Mouse (Mus musculus): ENCODE results near the gene Sectm1a. TPM values are rescaled to one million over a fixed set of nuclear protein-coding genes. Genes with fewer than 3 reads are reported as not detected.

The Sectm1a gene
- total and polyA plus RNA-seq, 2 experiments, result 0.55 to 0.76 TPM

GRCm38 (mm10) chr11:121041212-121041611 is 39.8 kb downstream of the Sectm1a start:
- WGBS, result 4% methylated on average over 4 of the region's 4 CpGs
- H3K27me3 ChIP-seq (ENCODE audit: control insufficient read depth, insufficient read depth, low read length), result no peaks in the 10 kb centered on the region
- no peak overlapping the region for H3K4me3 ChIP-seq (ENCODE audit: insufficient read depth, low read depth, low read length)
- peak; percentile 86 for TF ChIP-seq CTCF (IDR thresholded peaks at IDR 0.05; ENCODE audit: low read depth, low read length)
- no peak for TF ChIP-seq POLR2A (IDR thresholded peaks at IDR 0.05; ENCODE audit: extremely low read depth, insufficient read depth, low read length)
- peak; percentile 56 for DNase-seq (ENCODE audit: extremely low read depth, low read depth, low spot score)
- no peaks in the 10 kb centered on the region for H3K4me1 ChIP-seq (ENCODE audit: control insufficient read depth, insufficient read depth, low read length)
- no peak overlapping the region for H3K27ac ChIP-seq (replicated peaks; ENCODE audit: insufficient read depth, low read depth, low read length)
- no peaks in the 10 kb centered on the region for H3K79me2 ChIP-seq (ENCODE audit: control insufficient read depth, insufficient read depth, low read length)
- no peak overlapping the region for H3K9ac ChIP-seq (ENCODE audit: low read depth, low read length)
- no peaks in the 10 kb centered on the region for H3K36me3 ChIP-seq (ENCODE audit: control insufficient read depth, insufficient read depth, low read length)

DNA sequence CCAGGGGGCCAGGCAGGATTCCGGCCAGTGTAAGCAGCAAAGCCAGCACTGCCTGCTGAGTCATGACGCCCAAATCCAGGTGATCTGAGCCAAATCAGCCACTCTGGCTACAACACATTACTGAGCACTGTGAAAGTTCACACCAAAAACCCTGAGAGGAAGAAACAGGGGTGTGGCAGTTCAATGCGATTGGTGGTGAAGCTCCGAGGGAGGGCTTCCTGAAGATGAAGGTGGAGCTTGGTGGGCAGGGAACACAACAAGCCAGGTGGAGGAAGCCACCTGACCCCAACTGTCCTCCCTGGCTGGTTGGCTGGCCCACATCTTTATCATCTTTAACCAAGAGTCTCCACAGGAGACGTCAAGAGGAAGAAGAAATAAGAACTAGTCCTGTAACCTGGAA is 41.7 kb downstream of the Sectm1a start, which contains the start of gene Cd7:
Gene Cd7, minus strand, starts transcription at position 117 of the 400 bp plus-strand sequence.
- Histone ChIP-seq H3K9ac (ENCODE audit: low read depth, low read length) (no peak within 1 kb of the TSS), H3K36me3 (ENCODE audit: control insufficient read depth, insufficient read depth, low read length) (no peaks in the 10 kb centered on the region), H3K4me3 (ENCODE audit: insufficient read depth, low read depth, low read length) (no peak within 1 kb of the TSS), H3K79me2 (ENCODE audit: control insufficient read depth, insufficient read depth, low read length) (no peaks in the 10 kb centered on the region), H3K4me1 (ENCODE audit: control insufficient read depth, insufficient read depth, low read length) (no peaks in the 10 kb centered on the region), H3K27me3 (ENCODE audit: control insufficient read depth, insufficient read depth, low read length) (no peaks in the 10 kb centered on the region), H3K27ac (replicated peaks; ENCODE audit: insufficient read depth, low read depth, low read length) (no peak within 1 kb of the TSS)
- DNase-seq (ENCODE audit: extremely low read depth, low read depth, low spot score), result no peak
- 71% methylated on average over 5 of the region's 5 CpGs for WGBS
- TF ChIP-seq POLR2A (IDR thresholded peaks at IDR 0.05; ENCODE audit: extremely low read depth, insufficient read depth, low read length), result no peak
- TF ChIP-seq CTCF (IDR thresholded peaks at IDR 0.05; ENCODE audit: low read depth, low read length), result no peak

DNA sequence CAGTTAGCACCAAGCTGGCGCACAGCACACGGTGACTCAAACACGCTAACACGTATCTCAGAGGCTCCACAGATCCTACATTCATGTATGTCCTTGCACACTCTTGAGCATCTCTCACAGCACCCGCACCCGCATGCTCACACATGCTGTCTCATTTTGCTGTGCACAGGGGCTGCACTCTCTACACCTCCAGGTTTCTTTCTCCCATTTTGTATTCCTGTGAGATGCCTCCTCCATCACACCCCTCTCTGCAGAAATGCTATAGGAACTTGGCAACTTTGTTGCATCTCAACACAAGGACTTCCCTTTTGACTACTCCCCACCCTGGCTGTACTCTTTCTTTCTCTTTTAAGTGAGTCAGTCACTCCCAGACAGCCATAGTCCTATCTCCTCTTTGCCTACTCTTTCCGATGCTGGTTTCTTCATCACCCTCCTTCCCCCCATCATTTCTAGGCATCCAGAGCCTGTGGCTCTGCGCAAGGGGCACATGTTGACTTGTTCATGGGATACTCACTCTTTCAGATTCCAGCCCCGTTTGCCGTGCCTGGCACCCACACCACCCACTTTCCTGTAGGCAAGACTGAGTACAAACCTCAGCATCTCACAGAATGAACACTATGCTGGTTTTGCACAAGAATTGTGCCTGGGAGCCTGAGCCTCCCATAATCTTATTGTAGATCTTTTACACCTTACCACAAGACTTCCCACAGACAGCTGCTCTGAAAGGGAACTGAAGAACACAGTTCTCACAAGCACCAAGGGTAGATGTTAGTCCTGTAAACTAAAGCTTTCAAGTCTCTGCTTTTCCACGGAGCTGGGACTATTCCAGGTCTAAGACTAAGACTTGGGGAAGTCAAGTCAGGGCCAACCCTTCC is 42.4 kb downstream of the Sectm1a start:
- 86% methylated on average over 11 of the region's 11 CpGs for WGBS
- DNase-seq (ENCODE audit: extremely low read depth, low read depth, low spot score), result no peak
- no peak for TF ChIP-seq CTCF (IDR thresholded peaks at IDR 0.05; ENCODE audit: low read depth, low read length)
- no peak for TF ChIP-seq POLR2A (IDR thresholded peaks at IDR 0.05; ENCODE audit: extremely low read depth, insufficient read depth, low read length)
- Histone ChIP-seq H3K36me3 (ENCODE audit: control insufficient read depth, insufficient read depth, low read length) (no peaks in the 10 kb centered on the region), H3K4me1 (ENCODE audit: control insufficient read depth, insufficient read depth, low read length) (no peaks in the 10 kb centered on the region), H3K79me2 (ENCODE audit: control insufficient read depth, insufficient read depth, low read length) (no peaks in the 10 kb centered on the region), H3K4me3 (ENCODE audit: insufficient read depth, low read depth, low read length) (no peak overlapping the region), H3K27ac (replicated peaks; ENCODE audit: insufficient read depth, low read depth, low read length) (no peak overlapping the region), H3K27me3 (ENCODE audit: control insufficient read depth, insufficient read depth, low read length) (no peaks in the 10 kb centered on the region), H3K9ac (ENCODE audit: low read depth, low read length) (no peak overlapping the region)

DNA sequence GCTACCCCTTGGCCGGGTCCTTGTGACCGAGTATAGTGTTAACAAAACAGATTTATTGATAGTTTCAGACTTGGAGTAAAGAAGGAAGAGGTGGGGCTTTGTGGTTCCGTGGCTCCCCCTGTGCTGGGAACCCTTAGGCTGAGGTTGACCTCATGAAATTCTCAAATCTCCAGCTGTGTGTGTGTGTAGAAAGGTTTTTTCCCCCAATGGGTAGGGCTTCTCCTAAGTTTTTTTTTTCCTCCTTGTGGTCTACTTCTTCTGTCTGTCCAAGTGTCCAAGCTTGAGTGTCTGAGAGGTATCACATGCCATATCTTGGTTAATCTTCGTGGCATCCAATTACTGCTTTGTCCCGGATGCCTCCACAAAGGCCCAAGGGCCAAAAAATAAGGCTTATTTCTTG is 47.9 kb downstream of the Sectm1a start:
- DNase-seq (ENCODE audit: extremely low read depth, low read depth, low spot score), result no peak
- Histone ChIP-seq H3K27me3 (ENCODE audit: control insufficient read depth, insufficient read depth, low read length) (no peaks in the 10 kb centered on the region), H3K9ac (ENCODE audit: low read depth, low read length) (no peak overlapping the region), H3K36me3 (ENCODE audit: control insufficient read depth, insufficient read depth, low read length) (no peaks in the 10 kb centered on the region), H3K4me1 (ENCODE audit: control insufficient read depth, insufficient read depth, low read length) (no peaks in the 10 kb centered on the region), H3K79me2 (ENCODE audit: control insufficient read depth, insufficient read depth, low read length) (no peaks in the 10 kb centered on the region), H3K27ac (replicated peaks; ENCODE audit: insufficient read depth, low read depth, low read length) (no peak overlapping the region), H3K4me3 (ENCODE audit: insufficient read depth, low read depth, low read length) (no peak overlapping the region)
- no peak for TF ChIP-seq POLR2A (IDR thresholded peaks at IDR 0.05; ENCODE audit: extremely low read depth, insufficient read depth, low read length)
- TF ChIP-seq CTCF (IDR thresholded peaks at IDR 0.05; ENCODE audit: low read depth, low read length), result no peak
- WGBS, result 85% methylated on average over 5 of the region's 5 CpGs

GRCm38 (mm10) chr11:121027259-121027658 is 53.8 kb downstream of the Sectm1a start:
- H3K79me2 ChIP-seq (ENCODE audit: control insufficient read depth, insufficient read depth, low read length), result no peaks in the 10 kb centered on the region
- no peak for DNase-seq (ENCODE audit: extremely low read depth, low read depth, low spot score)
- no peak overlapping the region for H3K27ac ChIP-seq (replicated peaks; ENCODE audit: insufficient read depth, low read depth, low read length)
- 88% methylated on average over 7 of the region's 7 CpGs for WGBS
- no peaks in the 10 kb centered on the region for H3K36me3 ChIP-seq (ENCODE audit: control insufficient read depth, insufficient read depth, low read length)
- no peak for TF ChIP-seq CTCF (IDR thresholded peaks at IDR 0.05; ENCODE audit: low read depth, low read length)
- TF ChIP-seq POLR2A (IDR thresholded peaks at IDR 0.05; ENCODE audit: extremely low read depth, insufficient read depth, low read length), result no peak
- no peak overlapping the region for H3K4me3 ChIP-seq (ENCODE audit: insufficient read depth, low read depth, low read length)
- H3K4me1 ChIP-seq (ENCODE audit: control insufficient read depth, insufficient read depth, low read length), result no peaks in the 10 kb centered on the region
- no peaks in the 10 kb centered on the region for H3K27me3 ChIP-seq (ENCODE audit: control insufficient read depth, insufficient read depth, low read length)
- H3K9ac ChIP-seq (ENCODE audit: low read depth, low read length), result no peak overlapping the region

DNA sequence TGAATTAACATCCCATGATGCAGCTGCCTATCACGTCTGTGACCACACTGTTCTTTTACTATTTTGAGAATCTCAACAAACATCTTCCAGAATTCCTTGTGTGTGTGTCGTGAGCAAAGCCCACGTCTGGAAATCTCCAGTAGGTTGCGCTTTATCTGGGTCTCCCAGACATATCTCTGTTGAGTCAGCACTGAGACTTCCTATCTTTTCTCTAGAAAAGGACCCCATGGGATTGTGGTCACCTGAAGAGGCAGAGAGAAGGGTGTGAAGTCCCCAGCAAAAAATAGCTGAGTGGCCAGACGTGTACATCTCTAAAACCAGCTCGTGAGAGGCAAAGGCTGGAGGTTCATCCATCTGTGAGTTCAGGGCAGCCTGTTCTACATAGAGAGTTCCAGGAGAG is 56.9 kb downstream of the Sectm1a start:
- WGBS, result 69% methylated on average over 6 of the region's 6 CpGs
- H3K79me2 ChIP-seq (ENCODE audit: control insufficient read depth, insufficient read depth, low read length), result no peaks in the 10 kb centered on the region

More for the DNA sequence above, 56.9 kb downstream of the Sectm1a start:
- Histone ChIP-seq H3K9ac (ENCODE audit: low read depth, low read length) (no peak overlapping the region), H3K4me3 (ENCODE audit: insufficient read depth, low read depth, low read length) (no peak overlapping the region), H3K4me1 (ENCODE audit: control insufficient read depth, insufficient read depth, low read length) (no peaks in the 10 kb centered on the region), H3K27me3 (ENCODE audit: control insufficient read depth, insufficient read depth, low read length) (no peaks in the 10 kb centered on the region), H3K36me3 (ENCODE audit: control insufficient read depth, insufficient read depth, low read length) (no peaks in the 10 kb centered on the region), H3K27ac (replicated peaks; ENCODE audit: insufficient read depth, low read depth, low read length) (no peak overlapping the region)
- DNase-seq (ENCODE audit: extremely low read depth, low read depth, low spot score), result no peak
- TF ChIP-seq POLR2A (IDR thresholded peaks at IDR 0.05; ENCODE audit: extremely low read depth, insufficient read depth, low read length) (no peak), CTCF (IDR thresholded peaks at IDR 0.05; ENCODE audit: low read depth, low read length) (no peak)
